Mouse (Mus musculus): ENCODE results near the gene Cxcr5.

Cxcr5 gene

GRCm38 (mm10) chr9:44539816-44540421 lies 21.8 kb downstream of the Cxcr5 start:
- in situ Hi-C loops (cut with MboI, MseI), result no loop called here

DNA sequence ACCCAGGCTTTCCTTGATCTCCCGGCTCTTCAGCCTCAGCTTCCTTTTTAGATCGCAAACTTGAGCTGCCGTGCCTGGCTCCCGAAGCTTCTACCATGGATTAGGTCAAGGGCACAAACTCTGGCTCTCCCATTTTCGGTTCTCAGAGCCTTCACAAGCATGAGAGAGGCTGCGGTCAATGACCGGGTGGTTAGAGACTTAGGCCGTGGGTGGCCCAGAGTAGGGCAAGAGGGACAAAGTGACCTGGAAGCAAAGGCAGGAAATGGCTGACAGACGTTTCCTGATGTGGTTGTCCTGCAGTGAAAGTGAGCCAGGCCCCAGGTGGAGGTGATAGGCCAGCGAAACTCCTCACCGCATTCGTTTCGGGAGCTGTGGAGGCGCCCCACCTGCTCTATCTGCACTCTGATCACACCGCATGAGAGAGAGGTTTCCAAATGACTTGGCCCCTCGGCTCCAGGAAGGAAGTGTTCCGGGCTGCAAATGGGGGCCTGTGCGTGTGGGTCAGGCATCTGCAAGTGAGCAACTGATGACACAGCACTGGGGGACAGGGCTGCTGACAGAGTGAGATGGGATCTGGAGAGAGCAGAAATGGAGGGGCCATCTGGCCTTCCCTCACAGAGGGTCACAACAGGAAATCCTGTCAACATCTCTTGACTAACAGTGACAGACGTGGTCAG lies 23.9 kb downstream of the Cxcr5 start:
- in situ Hi-C loops (cut with MboI, MseI), result no loop called here

GRCm38 (mm10) chr9:44532991-44533580 lies 28.6 kb downstream of the Cxcr5 start:
- in situ Hi-C loops (cut with MboI, MseI), result no loop called here

DNA sequence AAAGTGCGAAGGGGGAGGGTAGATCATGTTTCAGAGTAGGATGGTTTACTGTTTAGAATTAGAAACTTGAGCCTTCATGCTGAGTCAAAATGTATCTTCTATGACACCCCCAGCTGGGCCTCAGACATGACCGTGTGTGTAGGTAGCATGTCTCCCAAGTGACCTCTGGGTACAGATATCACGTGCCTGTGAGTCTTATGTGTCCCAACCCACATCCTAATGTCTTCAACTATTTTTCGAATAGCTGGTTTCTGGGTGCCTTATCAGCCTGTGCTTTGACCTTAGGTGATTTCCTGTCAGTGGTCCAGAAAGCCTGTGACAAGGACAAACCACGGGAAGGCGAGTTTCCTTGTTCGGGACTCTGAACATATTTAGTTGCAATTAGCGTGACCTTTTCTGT lies 33.3 kb downstream of the Cxcr5 start:
- in situ Hi-C loops (cut with MboI, MseI), result no loop called here

DNA sequence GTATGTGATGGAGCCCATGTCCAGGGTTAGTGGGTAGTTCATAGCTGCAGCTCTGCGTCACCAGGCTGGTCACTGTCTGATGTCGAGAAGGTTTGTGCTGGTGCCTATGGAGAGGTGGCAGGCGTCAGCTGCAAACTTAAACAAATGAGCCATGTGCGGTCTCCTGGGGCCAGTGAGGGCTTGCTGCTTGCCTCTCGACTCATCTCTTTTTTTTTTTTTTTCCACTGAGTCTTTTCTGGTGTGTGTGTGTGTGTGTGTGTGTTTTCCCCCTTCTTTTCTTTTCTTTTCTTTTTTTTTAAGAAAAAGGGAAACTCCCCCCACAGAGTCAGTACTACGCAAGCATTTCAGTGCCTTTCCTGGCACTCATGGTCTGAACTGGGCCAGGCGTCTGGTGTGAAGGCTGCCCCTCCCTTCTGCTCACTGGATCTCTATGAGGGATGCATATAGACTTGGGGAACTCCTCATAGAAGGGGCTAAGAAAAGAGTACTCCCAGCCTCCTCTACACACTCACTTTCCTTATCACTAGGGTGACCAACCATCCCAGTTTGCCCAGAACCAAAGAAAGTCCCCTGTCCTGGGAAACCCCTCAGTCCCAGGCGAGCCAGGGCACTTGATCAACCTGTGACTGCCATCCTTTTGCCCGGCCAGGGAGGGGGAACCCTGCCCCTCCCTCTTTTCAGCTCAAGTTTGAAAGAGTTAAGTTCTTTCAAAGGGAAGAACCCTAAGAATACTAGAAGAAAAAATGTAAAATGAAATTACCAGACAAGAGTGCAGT lies 35.2 kb downstream of the Cxcr5 start:
- in situ Hi-C loops (cut with MboI, MseI), result no loop called here

DNA sequence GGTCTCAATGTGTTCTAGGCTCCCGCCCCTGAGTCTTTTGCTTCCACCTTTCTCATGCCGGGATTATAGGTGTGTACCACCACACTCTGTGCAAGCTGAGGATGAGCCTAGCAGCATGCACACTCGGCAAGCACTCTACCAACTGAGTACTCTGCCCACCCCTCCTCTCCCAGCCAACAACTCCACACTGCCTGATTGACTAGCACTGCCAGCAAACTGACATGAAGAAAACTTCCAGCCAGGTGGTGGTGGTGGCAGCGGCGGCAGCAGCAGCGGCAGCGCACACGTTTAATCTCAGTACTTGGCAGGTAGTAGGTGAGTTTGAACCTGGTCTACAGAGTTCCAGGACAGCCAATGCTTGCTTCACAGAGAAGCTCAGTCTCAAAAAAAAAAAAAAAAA lies 36.1 kb downstream of the Cxcr5 start:
- in situ Hi-C loops (cut with MboI, MseI), result no loop called here

GRCm38 (mm10) chr9:44525001-44525400 lies 36.7 kb downstream of the Cxcr5 start:
- in situ Hi-C loops (cut with MboI, MseI), result no loop called here

GRCm38 (mm10) chr9:44524235-44524826 lies 37.3 kb downstream of the Cxcr5 start:
- in situ Hi-C loops (cut with MboI, MseI), result no loop called here

- in situ Hi-C loops (cut with MboI, MseI), result no loop called here
Measured at GRCm38 (mm10) chr9:44523686-44524085, 38.0 kb downstream of the Cxcr5 start.

GRCm38 (mm10) chr9:44521927-44522326 lies 39.8 kb downstream of the Cxcr5 start:
- in situ Hi-C loops (cut with MboI, MseI), result no loop called here

DNA sequence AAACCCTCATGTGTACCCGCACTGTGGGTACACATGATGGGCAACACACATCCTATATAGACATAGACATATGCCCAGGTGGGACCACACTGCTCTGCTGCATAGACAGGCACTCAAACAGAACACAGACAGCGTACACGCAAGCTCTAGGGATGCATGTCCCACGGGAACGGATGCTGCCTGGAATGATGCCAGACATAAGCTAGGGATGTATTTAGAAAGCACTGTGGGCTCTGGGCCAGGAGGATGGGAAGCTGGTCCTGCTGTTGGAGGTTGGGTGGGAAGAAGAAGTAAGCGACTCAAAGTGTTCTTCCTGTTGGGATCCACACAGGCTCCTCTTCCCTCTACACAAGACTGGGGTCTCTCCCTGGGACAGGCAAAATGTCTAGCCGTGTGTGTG lies 43.6 kb downstream of the Cxcr5 start:
- in situ Hi-C loops (cut with MboI, MseI), result no loop called here

GRCm38 (mm10) chr9:44517368-44517767 lies 44.3 kb downstream of the Cxcr5 start:
- in situ Hi-C loops (cut with MboI, MseI), result no loop called here

DNA sequence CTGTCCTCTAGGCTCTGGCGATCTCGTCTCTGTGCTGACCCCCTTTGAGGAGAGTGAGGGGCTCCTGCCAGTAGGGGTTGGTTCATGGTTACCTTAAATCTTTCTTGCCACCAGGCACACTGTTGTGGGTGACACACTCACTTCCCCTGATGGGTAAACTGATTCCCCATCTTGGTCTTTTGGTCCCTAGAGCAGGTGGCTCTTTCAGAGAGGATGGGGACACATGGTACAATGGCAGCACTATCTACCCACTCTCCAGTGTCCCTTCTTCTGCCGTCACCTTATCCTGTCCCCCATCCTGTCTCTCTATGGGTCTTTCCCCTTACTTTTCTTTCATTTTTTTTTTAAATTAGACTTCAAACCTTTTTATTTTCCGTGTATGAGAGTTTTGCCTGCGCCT lies 45.8 kb downstream of the Cxcr5 start:
- in situ Hi-C loops (cut with MboI, MseI), result no loop called here

DNA sequence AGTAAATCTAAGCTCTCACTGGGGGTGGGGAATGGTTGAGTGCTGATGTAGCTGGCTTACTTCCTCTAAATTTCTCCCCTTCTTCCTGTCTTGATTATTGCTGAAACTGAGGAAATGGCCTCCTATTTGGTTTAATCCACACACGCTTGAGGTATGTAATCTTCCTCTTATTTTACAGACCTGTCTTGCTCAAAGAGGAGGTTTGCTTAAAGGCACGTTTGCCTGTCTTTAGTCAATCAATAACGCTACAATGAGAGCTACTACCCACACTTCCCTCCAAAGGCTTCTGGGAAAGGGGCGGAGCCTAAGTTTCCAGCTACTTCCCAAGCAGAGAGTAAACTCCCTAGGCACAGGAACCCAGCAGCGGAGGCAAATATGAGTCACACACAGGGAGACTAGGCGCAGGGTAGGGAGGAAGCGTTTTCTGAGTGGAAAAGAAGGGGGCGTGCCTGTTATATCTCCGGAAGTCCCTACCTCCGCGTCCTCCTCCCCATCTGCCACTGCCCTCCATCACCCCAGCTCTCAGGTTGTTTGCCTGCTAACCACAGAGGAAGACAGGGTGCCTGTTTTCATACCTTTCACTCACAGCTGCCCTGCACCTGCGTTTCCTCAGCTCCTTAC lies 46.4 kb downstream of the Cxcr5 start:
- in situ Hi-C loops (cut with MboI, MseI), result no loop called here

DNA sequence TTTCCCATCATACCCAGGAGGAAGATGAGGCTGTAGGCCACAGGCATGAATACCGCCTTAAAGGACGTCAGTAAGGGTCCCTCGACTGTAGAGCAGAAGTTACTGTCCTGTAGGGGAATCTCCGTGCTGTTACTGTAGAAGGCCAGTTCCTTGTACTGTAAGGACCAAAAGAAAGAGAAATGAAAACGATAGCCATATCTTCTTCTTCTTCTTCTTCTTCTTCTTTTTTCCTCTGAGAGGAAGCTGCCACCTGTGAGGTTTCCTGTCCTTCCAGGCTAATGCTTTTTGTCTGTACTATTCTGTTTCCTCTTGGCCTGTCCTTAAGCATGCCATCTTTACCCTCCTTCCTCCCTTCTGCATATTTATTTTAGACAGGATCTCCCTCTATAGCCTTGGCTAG lies 47.5 kb downstream of the Cxcr5 start:
- in situ Hi-C loops (cut with MboI, MseI), result no loop called here

DNA sequence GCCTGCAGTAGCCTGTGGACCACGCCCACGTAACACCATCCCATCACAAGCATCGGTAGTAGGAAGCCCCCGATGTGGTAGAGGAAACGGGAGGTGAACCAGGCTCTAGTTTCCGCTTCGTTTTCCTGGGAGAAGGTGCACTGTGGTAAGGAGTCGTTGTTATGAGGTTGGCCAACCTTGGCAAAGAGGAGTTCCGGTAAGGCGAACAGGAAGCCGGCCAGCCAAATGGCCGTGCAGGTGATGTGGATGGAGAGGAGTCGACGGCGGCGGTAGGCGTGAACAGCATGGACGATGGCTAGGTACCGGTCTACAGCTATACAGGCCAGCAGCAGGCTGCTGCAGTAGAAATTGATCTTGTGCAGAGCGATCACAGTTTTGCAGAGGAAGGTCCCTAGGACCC lies 48.1 kb downstream of the Cxcr5 start:
- in situ Hi-C loops (cut with MboI, MseI), result no loop called here

DNA sequence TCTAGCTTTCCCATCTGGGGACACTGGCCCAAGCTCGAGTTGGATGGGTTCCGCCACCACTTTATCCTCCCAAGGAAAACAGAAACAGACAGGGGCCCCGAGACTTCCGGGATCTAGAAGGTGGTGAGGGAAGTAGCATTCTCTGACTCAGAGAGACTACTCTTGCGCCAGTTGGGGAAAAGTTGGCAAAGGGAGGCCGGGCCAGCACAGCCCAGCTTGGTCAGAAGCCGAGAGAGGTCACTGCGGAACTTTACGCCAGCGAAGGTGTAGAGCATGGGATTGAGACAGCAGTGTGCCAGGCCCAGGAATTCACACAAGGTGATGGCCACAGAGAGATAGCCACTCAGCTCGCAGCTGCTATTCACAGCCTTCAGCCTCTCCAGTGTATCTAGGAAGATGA lies 48.6 kb downstream of the Cxcr5 start:
- in situ Hi-C loops (cut with MboI, MseI), result no loop called here

DNA sequence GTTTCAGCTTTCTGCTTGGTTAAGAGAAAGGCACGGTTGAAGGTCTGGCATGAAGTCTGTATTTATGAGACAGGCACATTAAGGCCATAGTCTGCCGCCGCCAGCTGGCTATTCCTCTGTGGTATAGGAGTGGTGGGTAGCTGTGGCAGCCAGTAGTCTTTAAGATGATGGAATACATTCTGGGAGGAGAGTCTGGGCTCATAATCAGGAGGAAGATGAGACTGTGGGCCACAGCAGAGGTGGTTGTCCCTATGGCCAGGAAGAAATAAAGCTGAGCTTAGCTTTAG lies 49.0 kb downstream of the Cxcr5 start:
- in situ Hi-C loops (cut with MboI, MseI), result no loop called here

DNA sequence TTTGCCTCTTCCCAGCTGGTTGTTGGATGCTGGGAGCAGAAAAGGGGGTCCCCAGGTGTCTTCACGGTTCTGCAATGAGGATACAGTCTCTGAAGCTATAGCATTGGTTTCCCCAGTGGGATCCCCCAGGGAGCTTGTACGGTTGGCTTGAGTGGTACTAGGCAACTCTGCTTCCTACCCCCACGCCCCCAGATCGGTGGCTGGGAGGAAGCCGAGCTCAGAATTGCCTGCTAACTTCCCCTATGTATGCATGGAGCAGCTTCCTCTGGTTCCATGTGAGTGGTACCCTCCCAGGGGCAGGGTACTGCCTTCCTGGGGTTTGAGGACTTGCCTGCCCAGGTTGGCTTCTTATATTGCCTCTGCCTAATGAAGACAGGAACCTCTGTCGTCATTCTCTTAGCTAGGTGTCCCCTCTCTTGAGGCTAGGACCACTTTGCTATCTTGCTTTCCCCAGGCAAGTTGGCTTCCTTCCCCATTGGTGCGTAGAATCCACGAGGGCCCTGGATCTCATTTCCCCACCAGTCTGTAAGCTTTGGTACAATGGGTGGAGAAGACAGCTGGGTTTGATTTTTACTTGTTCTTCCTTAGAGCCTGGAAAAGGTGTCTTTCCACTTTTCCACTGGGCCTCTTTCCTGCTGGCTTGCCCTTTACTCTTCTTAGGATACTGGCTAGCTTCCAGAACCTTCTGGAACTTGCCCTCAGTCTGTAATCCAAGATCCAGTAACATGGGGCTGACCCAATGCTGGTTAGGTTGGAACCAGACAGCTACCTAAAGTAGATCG lies 49.6 kb downstream of the Cxcr5 start:
- in situ Hi-C loops (cut with MboI, MseI), result no loop called here

DNA sequence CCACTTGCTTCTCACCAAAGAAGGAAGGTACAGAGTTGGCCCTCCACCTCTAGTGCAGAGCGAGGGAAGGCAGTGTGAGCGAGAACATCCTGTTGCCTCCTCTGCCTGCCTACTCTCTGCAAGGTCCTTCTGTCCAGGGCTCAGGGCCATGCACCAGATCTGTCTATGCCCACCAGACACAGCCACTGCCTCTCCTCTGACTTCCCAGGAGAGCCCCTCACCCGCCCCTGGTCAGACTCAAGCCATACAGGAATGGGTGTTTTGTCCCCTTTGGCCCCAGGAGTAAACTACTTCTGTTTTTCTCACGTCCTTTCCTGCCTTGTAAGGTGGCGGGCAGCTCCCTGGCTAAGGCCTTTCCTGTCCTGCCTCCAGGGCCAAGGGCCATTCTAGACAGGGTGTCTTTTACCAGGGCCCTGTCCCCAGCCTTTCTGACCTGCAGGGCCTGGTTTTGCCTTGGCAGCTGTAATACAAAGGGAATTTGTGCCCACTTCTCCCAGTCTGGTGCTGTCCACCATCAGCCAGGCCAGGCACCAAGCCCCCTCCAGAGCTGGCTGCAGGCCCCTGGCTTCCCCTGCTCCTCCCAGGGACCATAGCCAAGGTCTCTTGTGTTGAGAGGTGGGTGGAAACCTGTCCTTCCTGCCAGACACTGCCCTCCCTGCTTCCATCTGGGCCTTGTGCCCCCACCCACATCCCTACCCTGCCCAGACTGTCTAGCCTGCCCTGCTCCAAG lies 50.6 kb downstream of the Cxcr5 start:
- in situ Hi-C loops (cut with MboI, MseI), result no loop called here

All from T-helper 2 cell (primary cell).